Mouse (Mus musculus) B cell, adult 2 months (primary cell): ENCODE measurements at regions not wholly inside any gene's neighbourhood (a gene's known extent, or its start where the extent isn't known, plus 50 kb on each side); places are given as distances from the start of the nearest gene placed in this dataset.

Source experiments
- DNase-seq, 2 experiments: peaks; one replicate each; pipeline ENCODE4 v3.0.0; 2022

GRCm38 (mm10) chr17:68057264-68057663, 53.3 kb upstream of the Arhgap28 start:
- DNase-seq, result no peak

GRCm38 (mm10) chr17:68060455-68060854, 56.5 kb upstream of the Arhgap28 start:
- no peak for DNase-seq

- DNase-seq, result no peak
Observed at GRCm38 (mm10) chr17:68065751-68066150, 61.8 kb upstream of the Arhgap28 start.

GRCm38 (mm10) chr17:68066204-68066603, 62.3 kb upstream of the Arhgap28 start:
- DNase-seq, result no peak

GRCm38 (mm10) chr17:68069008-68069407, 65.1 kb upstream of the Arhgap28 start:
- no peak for DNase-seq

GRCm38 (mm10) chr17:68069484-68069883, 65.6 kb upstream of the Arhgap28 start:
- DNase-seq, result no peak

- DNase-seq, result no peak
Observed at GRCm38 (mm10) chr17:68071472-68071871, 67.6 kb upstream of the Arhgap28 start.

GRCm38 (mm10) chr17:68075712-68076111, 71.8 kb upstream of the Arhgap28 start:
- no peak for DNase-seq

- no peak for DNase-seq
Observed at GRCm38 (mm10) chr17:68078709-68079108, 74.8 kb upstream of the Arhgap28 start.

GRCm38 (mm10) chr17:68084446-68084845, 80.5 kb upstream of the Arhgap28 start:
- no peak for DNase-seq

- DNase-seq, result no peak
Observed at GRCm38 (mm10) chr17:68087149-68087548, 83.2 kb upstream of the Arhgap28 start.

GRCm38 (mm10) chr17:68089179-68089578, 85.3 kb upstream of the Arhgap28 start:
- DNase-seq, result no peak

- no peak for DNase-seq
Observed at GRCm38 (mm10) chr17:68089830-68090229, 85.9 kb upstream of the Arhgap28 start.

GRCm38 (mm10) chr17:68096982-68097381, 93.1 kb upstream of the Arhgap28 start:
- no peak for DNase-seq

GRCm38 (mm10) chr17:68097436-68097835, 93.5 kb upstream of the Arhgap28 start:
- DNase-seq, result no peak

- no peak for DNase-seq
Observed at GRCm38 (mm10) chr17:68100093-68100492, 96.2 kb upstream of the Arhgap28 start.

- DNase-seq, result no peak
Observed at GRCm38 (mm10) chr17:68103346-68103745, 99.4 kb upstream of the Arhgap28 start.

- DNase-seq, result no peak
Observed at GRCm38 (mm10) chr17:68106366-68106765, 102.4 kb upstream of the Arhgap28 start.

- DNase-seq, result no peak
Observed at GRCm38 (mm10) chr17:68107875-68108274, 104.0 kb upstream of the Arhgap28 start.

- no peak for DNase-seq
Observed at GRCm38 (mm10) chr17:68111834-68112473, 108.0 kb upstream of the Arhgap28 start.

GRCm38 (mm10) chr17:68112763-68113330, 108.9 kb upstream of the Arhgap28 start:
- DNase-seq, result no peak

GRCm38 (mm10) chr17:68115599-68115998, 111.7 kb upstream of the Arhgap28 start:
- DNase-seq, result no peak

- no peak for DNase-seq
Observed at GRCm38 (mm10) chr17:68119055-68119698, 115.3 kb upstream of the Arhgap28 start.

GRCm38 (mm10) chr17:68120230-68120629, 116.3 kb upstream of the Arhgap28 start:
- DNase-seq, result no peak
